Mouse (Mus musculus): ENCODE measurements around the gene Fas.

DNA sequence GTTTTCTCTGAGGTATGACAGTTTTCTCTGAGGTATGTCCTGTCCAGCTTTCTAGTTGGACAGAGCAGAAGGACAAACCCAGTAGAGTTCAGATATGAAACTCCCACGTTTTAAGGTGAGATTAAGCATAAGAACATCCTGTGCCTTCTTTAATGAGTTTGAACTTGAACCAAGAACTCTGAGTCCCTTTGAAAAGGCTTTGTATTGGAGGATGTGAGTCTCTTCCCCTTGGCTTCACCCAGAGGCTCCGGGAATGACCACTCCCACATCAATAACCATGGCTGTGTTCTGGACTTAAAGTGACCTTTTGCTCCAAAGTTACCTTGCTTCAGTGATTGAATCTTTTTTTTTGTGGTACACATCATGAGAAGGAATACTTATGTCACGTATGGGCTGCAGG, 37.6 kb downstream of the Fas start:
- TF ChIP-seq POLR2A (IDR thresholded peaks at IDR 0.05; ENCODE audit: insufficient read depth, low read depth, low read length) (peak; percentile 33; the same call in 1 of the 2 replicates), CTCF (IDR thresholded peaks at IDR 0.05) (no peak), EP300 (IDR thresholded peaks at IDR 0.05; ENCODE audit: insufficient read depth, low read depth, low read length) (peak; percentile 95)
